Mouse (Mus musculus): ENCODE data around the gene Mum1.

- TF ChIP-seq POLR2A (IDR thresholded peaks at IDR 0.05; ENCODE audit: borderline replicate concordance, insufficient read depth, low read length) (peak; percentile 7; the same call in 1 of the 2 replicates), CTCF (IDR thresholded peaks at IDR 0.05; ENCODE audit: borderline replicate concordance, insufficient read depth, low read depth, low read length) (no peak)
These were observed 33.8 kb downstream of the Mum1 start for GRCm38 (mm10) chr10:80259861-80260641.

Measured in cerebellum, adult 2 months (tissue).